Mouse (Mus musculus) midbrain, embryonic 14.5 days (tissue): Measurements from ENCODE around the gene Scaf1. TPM values are rescaled to one million over a fixed set of nuclear protein-coding genes. Genes with fewer than 3 reads are reported as not detected.
A peak's percentile ranks its signal among the peaks of the same experiment; 100 is the strongest.

Source experiments
- ATAC-seq: fragments of 200-750 bp; cut with Nextera tagmentation; 2 replicates; pipeline ENCODE4 v1.8.0; 2017; ENCODE audit warnings: moderate number of reproducible peaks, moderate library complexity; ENCODE audit not compliant: low FRiP score, low TSS enrichment
- DNase-seq: peaks from one replicate; pipeline ENCODE4 v3.0.0-alpha.2; 2015
- H3K27ac ChIP-seq: fragments of 300-500 bp; sonication (generic); replicated peaks from 2 replicates; pipeline ENCODE4 v1.5.1; 2014; ENCODE audit warnings: mild to moderate bottlenecking, low read depth, low read length, moderate library complexity
- H3K27me3 ChIP-seq: fragments of 300-500 bp; sonication (generic); 2 replicates; pipeline ENCODE4 v1.6.1; 2014; ENCODE audit warnings: low read length, control low read depth, mixed read lengths; ENCODE audit not compliant: control insufficient read depth, insufficient read depth
- H3K36me3 ChIP-seq: fragments of 300-500 bp; sonication (generic); 2 replicates; pipeline ENCODE4 v1.6.1; 2014; ENCODE audit warnings: low read length, control low read depth; ENCODE audit not compliant: control insufficient read depth, insufficient read depth
- H3K4me1 ChIP-seq: fragments of 300-500 bp; sonication (generic); 2 replicates; pipeline ENCODE4 v1.6.1; 2014; ENCODE audit warnings: mild to moderate bottlenecking, antibody characterized with exemption, low read length, control low read depth; ENCODE audit not compliant: control insufficient read depth, insufficient read depth
- H3K4me2 ChIP-seq: fragments of 300-500 bp; sonication (generic); 2 replicates; pipeline ENCODE4 v1.6.1; 2014; ENCODE audit warnings: mild to moderate bottlenecking, low read length, moderate library complexity
- H3K4me3 ChIP-seq: fragments of 300-500 bp; sonication (generic); replicated peaks from 2 replicates; pipeline ENCODE4 v1.5.1; 2014; ENCODE audit warnings: low read depth, low read length
- H3K9ac ChIP-seq: fragments of 300-500 bp; sonication (generic); replicated peaks from 2 replicates; pipeline ENCODE4 v1.6.1; 2014; ENCODE audit warnings: mild to moderate bottlenecking, low read length, moderate library complexity
- H3K9me3 ChIP-seq: fragments of 300-500 bp; sonication (generic); 2 replicates; pipeline ENCODE4 v1.6.1; 2016; ENCODE audit warnings: low read length, control low read depth, mixed read lengths; ENCODE audit not compliant: control insufficient read depth
- WGBS: fragments of 180-500 bp; shearing (Covaris S2); extraction: QIAGEN DNeasy Blood & Tissue Kit; methylation state at CpG from one replicate; pipeline ENCODE4 v1.1.7; 2014; 5-methylcytosine and 5-hydroxymethylcytosine counted together
- polyA plus RNA-seq: library from polyadenylated mRNA; unstranded; fragments of >200 nt; fragmentation: Nextera tagmentation; extraction: Ambion mirVana; gene quantifications from 2 replicates; pipeline ENCODE4 v1.2.1, GENCODE M21; 2014

Gene Scaf1
- polyA plus RNA-seq, 1 experiment from 2014 or later: 60.6 TPM

DNA sequence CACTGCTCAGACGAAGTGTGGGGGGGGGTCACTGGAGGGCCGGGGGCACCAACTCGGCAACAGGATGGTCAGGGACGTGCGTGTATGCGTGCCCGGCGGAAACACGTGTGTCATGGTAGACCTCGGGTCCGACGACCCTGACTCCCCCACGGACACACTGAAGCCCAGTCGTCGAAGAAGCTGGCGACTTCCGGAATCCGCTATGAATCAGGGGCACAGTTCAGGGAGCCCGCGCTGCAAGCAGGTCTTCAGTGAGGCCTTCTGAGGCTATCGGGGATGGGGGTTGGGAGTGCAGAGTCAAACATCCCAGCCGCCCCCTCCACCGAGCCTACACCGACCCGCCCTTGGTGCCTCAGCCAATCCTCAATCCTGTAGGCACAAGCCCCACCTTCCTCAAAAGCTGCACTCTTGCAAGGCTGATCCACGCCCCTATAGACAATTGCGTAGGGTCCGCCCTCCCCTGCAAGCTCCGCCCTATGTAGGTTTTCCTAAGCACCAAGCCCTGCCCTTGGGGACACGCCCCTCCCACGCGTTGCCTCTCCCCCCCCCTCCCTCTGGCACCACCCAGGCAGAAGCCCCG lies 37.9 kb upstream of the Scaf1 start:
- DNase-seq (peak; percentile 91), ATAC-seq (peak; percentile 88)
- Histone ChIP-seq H3K36me3 (peaks cover 14% of the 10 kb centered on the region), H3K27me3 (no peaks in the 10 kb centered on the region), H3K4me1 (peaks cover 15% of the 10 kb centered on the region), H3K4me3 (peak overlapping the region; percentile 76), H3K9me3 (no peaks in the 10 kb centered on the region), H3K4me2 (peak overlapping the region; percentile 97), H3K27ac (peak overlapping the region; percentile 97), H3K9ac (peak overlapping the region; percentile 87)
- under 1% methylated on average over 33 of the region's 33 CpGs for WGBS

- Histone ChIP-seq H3K4me3 (peak overlapping the region; percentile 76), H3K9me3 (no peaks in the 10 kb centered on the region), H3K27me3 (no peaks in the 10 kb centered on the region), H3K36me3 (peaks cover 21% of the 10 kb centered on the region), H3K9ac (peak overlapping the region; percentile 87), H3K4me1 (peaks cover 9% of the 10 kb centered on the region; the same call in 1 of the 2 replicates), H3K4me2 (peak overlapping the region; percentile 97), H3K27ac (peak overlapping the region; percentile 97)
- ATAC-seq: peak; percentile 67
- WGBS: under 1% methylated on average over 35 of the region's 59 CpGs
- DNase-seq: peak; percentile 89
Measured at GRCm38 (mm10) chr7:45053117-45053930, 37.2 kb upstream of the Scaf1 start.

DNA sequence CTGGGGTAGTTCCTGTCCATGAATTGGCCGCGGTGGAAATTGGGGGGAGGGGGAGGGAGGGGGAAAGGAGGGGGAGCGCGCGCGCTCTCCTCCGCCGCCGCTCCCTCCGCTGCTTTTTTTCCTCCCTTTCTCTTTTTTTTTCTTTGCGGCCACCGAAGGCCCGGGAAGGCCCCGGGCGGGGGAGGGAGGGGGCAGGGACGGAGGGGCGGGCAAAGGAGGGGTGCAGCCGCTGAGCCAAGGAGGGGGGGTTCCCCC lies 36.6 kb upstream of the Scaf1 start, which contains the start of gene Prr12:
Prr12 (minus strand) TSS at position 20 of the 255 bp plus-strand sequence.
- peak within 1 kb of the TSS; percentile 87 for H3K9ac ChIP-seq
- H3K9me3 ChIP-seq: no peaks in the 10 kb centered on the region
- H3K4me2 ChIP-seq: peak within 1 kb of the TSS; percentile 97
- ATAC-seq (no peak), DNase-seq (peak; percentile 83)
- peaks cover 26% of the 10 kb centered on the region for H3K36me3 ChIP-seq
- H3K4me3 ChIP-seq: peak within 1 kb of the TSS; percentile 76
- WGBS: under 1% methylated on average over 16 of the region's 18 CpGs
- H3K4me1 ChIP-seq: peaks cover 9% of the 10 kb centered on the region; the same call in 1 of the 2 replicates
- peak within 1 kb of the TSS; percentile 97 for H3K27ac ChIP-seq
- H3K27me3 ChIP-seq: no peaks in the 10 kb centered on the region

GRCm38 (mm10) chr7:45052181-45052861 lies 36.2 kb upstream of the Scaf1 start:
- H3K27ac ChIP-seq: peak overlapping the region; percentile 97
- under 1% methylated on average over 38 of the region's 38 CpGs for WGBS
- DNase-seq (peak; percentile 34), ATAC-seq (no peak)
- H3K4me2 ChIP-seq: peak overlapping the region; percentile 97
- H3K4me1 ChIP-seq: peaks cover 9% of the 10 kb centered on the region; the same call in 1 of the 2 replicates
- no peaks in the 10 kb centered on the region for H3K27me3 ChIP-seq
- peak overlapping the region; percentile 76 for H3K4me3 ChIP-seq
- H3K9ac ChIP-seq: peak overlapping the region; percentile 87
- H3K9me3 ChIP-seq: no peaks in the 10 kb centered on the region
- H3K36me3 ChIP-seq: peaks cover 31% of the 10 kb centered on the region

DNA sequence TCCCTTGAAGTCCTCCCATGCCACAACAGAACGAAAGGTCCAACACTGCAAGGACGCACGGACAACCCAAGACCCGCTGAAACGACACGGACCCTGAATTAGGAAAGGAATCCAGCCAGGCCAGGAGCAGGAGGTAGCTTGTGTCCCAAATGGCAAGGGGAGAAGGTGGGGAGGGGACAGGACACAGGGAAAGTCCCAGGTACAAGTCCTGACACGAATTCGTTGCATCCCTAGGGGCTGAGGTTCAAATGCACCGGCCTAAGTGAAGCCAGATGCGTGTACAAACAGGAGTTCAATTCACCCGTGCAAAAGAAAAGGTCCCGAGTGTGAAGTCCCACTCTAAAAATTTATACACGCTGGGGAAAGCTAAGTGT lies 35.4 kb upstream of the Scaf1 start:
- WGBS: 1% methylated on average over 13 of the region's 13 CpGs

GRCm38 (mm10) chr7:45050945-45051600 lies 34.9 kb upstream of the Scaf1 start:
- Histone ChIP-seq H3K9ac (peak overlapping the region; percentile 87; the same call in 1 of the 2 replicates), H3K4me1 (peaks cover 9% of the 10 kb centered on the region; the same call in 1 of the 2 replicates), H3K36me3 (peaks cover 43% of the 10 kb centered on the region), H3K4me2 (peak overlapping the region; percentile 97), H3K27ac (peak overlapping the region; percentile 97), H3K27me3 (no peaks in the 10 kb centered on the region), H3K9me3 (no peaks in the 10 kb centered on the region), H3K4me3 (peak overlapping the region; percentile 76)
- WGBS: 2% methylated on average over 16 of the region's 16 CpGs
- DNase-seq (peak; percentile 95), ATAC-seq (peak; percentile 69)

More for the DNA sequence above, 35.4 kb upstream of the Scaf1 start:
- Histone ChIP-seq H3K36me3 (peaks cover 38% of the 10 kb centered on the region), H3K9ac (peak overlapping the region; percentile 87), H3K9me3 (no peaks in the 10 kb centered on the region), H3K4me1 (peaks cover 9% of the 10 kb centered on the region; the same call in 1 of the 2 replicates), H3K4me2 (peak overlapping the region; percentile 97), H3K27ac (peak overlapping the region; percentile 97), H3K27me3 (no peaks in the 10 kb centered on the region), H3K4me3 (peak overlapping the region; percentile 76)
- DNase-seq (peak; percentile 15), ATAC-seq (no peak)

- H3K4me2 ChIP-seq: no peak overlapping the region
- no peak overlapping the region for H3K9ac ChIP-seq
- ATAC-seq (no peak), DNase-seq (no peak)
- H3K9me3 ChIP-seq: no peaks in the 10 kb centered on the region
- WGBS: 94% methylated on average over 23 of the region's 23 CpGs
- H3K27me3 ChIP-seq: no peaks in the 10 kb centered on the region
- peaks cover 63% of the 10 kb centered on the region for H3K36me3 ChIP-seq
- no peak overlapping the region for H3K4me3 ChIP-seq
- peaks cover 6% of the 10 kb centered on the region; the same call in 1 of the 2 replicates for H3K4me1 ChIP-seq
- no peak overlapping the region for H3K27ac ChIP-seq
Measured at GRCm38 (mm10) chr7:45048923-45049657, 32.9 kb upstream of the Scaf1 start.
